Mouse (Mus musculus) megakaryocyte, adult 5-6 weeks (primary cell): ENCODE results near the gene Slc35d2. TPM values are rescaled to one million over a fixed set of nuclear protein-coding genes. Genes with fewer than 3 reads are reported as not detected.
"Not testable (repeated sequence)": the region's sequence is repeated elsewhere in the genome, so short reads cannot be mapped to it uniquely, and the experiment has no call there.

ENCODE experiments used
- ATAC-seq: 2 replicates; pipeline ENCODE4 v1.8.0; 2016; ENCODE audit warnings: mild to moderate bottlenecking, inconsistent platforms; ENCODE audit not compliant: poor library complexity, severe bottlenecking
- total RNA-seq, 2 experiments: library from RNA; stranded (forward) in 1 of 2; stranded (reverse) in 1 of 2; fragments of 153-499, 151-499 nt in 1 of 2; fragments of 221-1000, 200-1000 nt in 1 of 2; gene quantifications; 2 replicates each; pipeline versions ENCODE4 v1.2.3 to v1.2.4; 2015 to 2017

Gene Slc35d2
- total RNA-seq, 2 experiments from 2014 or later, result 16.0 to 18.1 TPM

GRCm38 (mm10) chr13:64060935-64061506, 68.1 kb downstream of the Slc35d2 start:
- no peak for ATAC-seq

- no peak for ATAC-seq
These were observed 75.2 kb downstream of the Slc35d2 start for GRCm38 (mm10) chr13:64053959-64054358.

GRCm38 (mm10) chr13:64052281-64052680, 76.9 kb downstream of the Slc35d2 start:
- ATAC-seq, result not testable (repeated sequence)

- ATAC-seq, result peak; percentile 39; the same call in 1 of the 2 replicates
These were observed 78.3 kb downstream of the Slc35d2 start for GRCm38 (mm10) chr13:64050895-64051294.

DNA sequence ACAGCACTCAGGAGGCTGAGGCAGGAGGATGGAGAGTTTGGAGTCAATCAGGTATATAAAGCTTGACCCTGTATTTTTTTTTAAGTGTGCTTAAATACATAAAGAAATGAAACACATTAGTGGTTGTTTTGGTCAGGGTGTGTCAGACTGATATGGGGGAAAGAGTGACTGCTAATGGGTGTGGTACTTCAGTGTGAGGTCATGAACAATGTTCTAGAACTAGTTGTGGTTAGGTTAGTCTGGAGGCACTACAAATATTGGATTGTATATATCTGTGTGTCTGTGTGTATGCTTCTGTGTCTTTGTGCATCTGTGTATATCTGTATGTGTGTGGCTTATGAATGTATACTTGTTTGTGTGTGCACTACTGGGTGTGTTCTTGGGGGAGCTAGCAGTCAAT, 79.6 kb downstream of the Slc35d2 start:
- peak; percentile 62 for ATAC-seq

- ATAC-seq, result peak; percentile 92
These were observed 80.7 kb downstream of the Slc35d2 start for GRCm38 (mm10) chr13:64048467-64048866.

Other genes with a start within 250 kb of the Slc35d2 start
- gene Hsd17b3, start 40.1 kb downstream of the Slc35d2 start, total RNA-seq (2015), result not detected in 2 replicates
- not detected in 2 replicates for gene Hsd17b3, start 40.1 kb downstream of the Slc35d2 start, total RNA-seq (2017)
- 26.4 and 34.6 TPM in 2 replicates for gene Zfp367, start 23.8 kb upstream of the Slc35d2 start, total RNA-seq (2015)
- gene Zfp367, start 23.8 kb upstream of the Slc35d2 start, total RNA-seq (2017), result 38.7 and 48.5 TPM in 2 replicates
- gene Habp4, start 32.5 kb upstream of the Slc35d2 start, total RNA-seq (2015), result 6.2 and 7.2 TPM in 2 replicates
- 5.0 and 6.5 TPM in 2 replicates for gene Habp4, start 32.5 kb upstream of the Slc35d2 start, total RNA-seq (2017)
- gene Cdc14b, start 145.9 kb upstream of the Slc35d2 start, total RNA-seq (2015), result 5.0 and 5.1 TPM in 2 replicates
- 3.7 and 5.1 TPM in 2 replicates for gene Cdc14b, start 145.9 kb upstream of the Slc35d2 start, total RNA-seq (2017)
- 38.0 and 44.8 TPM in 2 replicates for gene Aaed1, start 183.3 kb upstream of the Slc35d2 start, total RNA-seq (2015)
- gene Aaed1, start 183.3 kb upstream of the Slc35d2 start, total RNA-seq (2017), result 63.4 and 67.7 TPM in 2 replicates
- gene Ctsl, start 241.5 kb upstream of the Slc35d2 start, total RNA-seq (2015), result 44.5 and 56.8 TPM in 2 replicates
- gene Ctsl, start 241.5 kb upstream of the Slc35d2 start, total RNA-seq (2017), result 50.3 and 57.5 TPM in 2 replicates